Mouse (Mus musculus): ENCODE data around the gene Cd38. TPM values are rescaled to one million over a fixed set of nuclear protein-coding genes. Genes with fewer than 3 reads are reported as not detected.

The Cd38 gene
- total RNA-seq, 2 experiments from 2014 or later: 4.9 to 5.7 TPM

DNA sequence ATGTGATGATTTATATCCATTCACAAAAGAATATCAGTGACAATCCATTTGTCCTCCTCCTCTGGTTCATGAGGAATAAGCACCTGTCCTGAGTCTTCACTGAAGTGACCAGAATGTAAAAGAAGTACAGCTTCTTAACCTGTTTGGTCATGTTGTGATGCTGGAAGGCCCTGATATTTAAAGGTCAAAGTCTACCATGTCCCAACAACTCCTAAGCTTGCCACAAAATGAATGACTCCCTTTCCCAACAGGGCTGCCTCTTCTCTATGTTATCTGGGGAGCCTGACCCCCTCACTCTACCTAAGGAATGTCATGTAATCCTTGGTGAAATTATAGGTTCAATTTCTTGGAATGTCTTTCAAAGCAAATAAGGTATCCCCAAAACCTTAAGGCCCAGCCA is 59.4 kb downstream of the Cd38 start:
- DNase-seq (ENCODE audit: low spot score in 2 of 2): no peak

GRCm38 (mm10) chr5:43933269-43933668 is 64.9 kb downstream of the Cd38 start:
- DNase-seq (ENCODE audit: low spot score in 2 of 2): no peak

DNA sequence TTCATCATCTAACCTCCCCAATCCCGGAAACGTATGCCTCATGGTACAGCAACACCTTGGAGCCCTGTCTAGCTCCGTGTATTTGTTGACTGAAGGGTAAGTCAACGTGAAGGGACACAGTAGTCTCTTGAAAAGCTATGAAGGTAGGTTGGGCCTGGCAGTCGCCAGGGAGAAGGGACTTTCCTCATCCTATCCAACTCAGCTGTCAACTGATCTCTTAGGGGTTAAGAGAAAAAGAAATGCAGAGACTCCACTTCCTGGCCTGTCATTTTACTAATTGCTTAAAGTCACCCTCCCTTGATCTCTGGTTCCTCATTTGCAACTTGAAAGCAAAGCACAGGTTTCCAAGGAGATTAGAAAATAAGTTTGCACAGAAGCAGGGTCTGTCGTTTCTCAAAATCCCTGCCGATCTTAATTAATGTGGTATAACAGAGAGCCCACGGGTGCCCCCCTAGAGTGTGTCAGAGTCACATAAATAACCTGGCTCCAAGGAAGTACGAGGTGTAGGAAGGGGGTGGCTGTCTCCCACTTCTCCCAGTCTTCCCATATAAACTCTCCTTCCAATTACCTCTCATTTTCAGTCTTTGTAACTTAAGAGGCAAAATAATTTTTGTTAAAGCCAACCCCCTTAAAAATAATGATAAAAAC is 79.1 kb downstream of the Cd38 start:
- DNase-seq (ENCODE audit: low spot score in 2 of 2): no peak

GRCm38 (mm10) chr5:43948111-43948743 is 79.9 kb downstream of the Cd38 start:
- peak; percentile 18 to 24 for DNase-seq (ENCODE audit: low spot score in 2 of 2)

DNA sequence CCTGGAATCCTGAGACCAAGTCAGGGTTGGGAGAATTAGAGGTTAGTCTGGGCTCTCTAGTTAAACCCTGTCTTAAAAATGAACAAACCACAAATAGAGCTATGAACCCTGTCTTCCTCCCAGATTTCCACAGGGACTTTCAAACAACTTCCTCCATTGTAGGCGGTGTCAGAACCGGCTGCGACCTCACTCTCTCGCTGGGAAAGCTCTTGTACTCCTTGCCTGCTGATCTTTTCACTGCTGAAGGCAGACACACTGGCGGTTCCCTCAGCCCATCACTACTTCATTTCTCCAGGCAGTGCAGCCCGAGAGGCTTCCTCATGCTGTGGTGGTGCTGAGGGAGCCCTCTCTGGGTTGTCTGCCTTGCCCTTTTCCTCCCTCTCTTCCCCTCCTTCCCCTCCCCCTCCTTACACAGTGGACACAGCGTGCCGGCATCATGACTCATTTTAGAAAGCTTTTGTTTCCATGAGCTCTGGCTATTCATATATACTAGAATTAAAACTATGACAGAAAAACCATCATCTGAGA is 80.5 kb downstream of the Cd38 start:
- DNase-seq (ENCODE audit: low spot score in 2 of 2): peak in 1 of 2 experiments; percentile 10

DNA sequence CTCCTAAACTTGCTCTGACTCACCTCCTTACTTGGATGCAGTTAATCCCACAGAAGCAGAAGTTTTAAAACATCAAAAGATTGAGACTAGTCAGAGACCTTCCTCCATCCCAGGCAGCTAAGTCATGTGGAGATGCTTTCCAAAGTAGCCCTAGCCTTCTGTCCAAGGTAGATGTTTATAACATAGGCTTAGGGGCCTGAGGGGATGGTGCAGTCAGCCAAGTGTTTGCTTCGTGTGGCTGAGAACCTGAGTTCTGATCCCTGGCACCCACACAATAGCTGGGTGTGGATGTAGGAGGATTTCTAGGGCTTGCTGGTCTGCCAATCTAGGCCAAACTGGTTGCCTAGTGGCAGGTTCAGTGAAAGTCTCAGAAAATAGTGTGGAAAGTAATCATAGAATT is 84.9 kb downstream of the Cd38 start:
- no peak for DNase-seq (ENCODE audit: low spot score in 2 of 2)

DNA sequence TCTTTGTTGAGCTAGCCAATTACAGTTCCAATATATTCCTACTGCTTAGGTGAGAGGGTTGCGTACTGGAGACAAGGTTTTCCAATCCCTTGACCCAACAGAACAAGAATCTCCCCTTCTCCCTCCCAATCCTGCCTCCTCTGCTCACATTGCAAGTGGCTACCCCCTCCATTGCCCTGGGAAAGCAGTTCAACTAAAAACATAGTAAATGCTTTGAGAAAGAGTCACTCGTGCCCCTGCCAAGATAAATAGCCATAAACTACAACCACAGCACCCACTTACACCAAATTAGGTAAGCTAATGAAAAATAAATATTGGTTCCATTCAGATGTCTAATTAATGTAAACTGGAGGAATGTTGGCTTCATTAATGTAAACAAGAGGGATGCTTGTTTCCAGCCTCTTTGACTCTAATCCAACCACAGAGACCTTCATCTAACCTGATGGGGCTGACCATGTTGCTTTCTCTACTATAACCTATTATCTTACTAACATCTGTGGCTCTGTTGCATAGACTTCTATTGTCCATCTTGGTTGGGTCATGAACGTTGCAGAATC is 91.6 kb downstream of the Cd38 start:
- no peak for DNase-seq (ENCODE audit: low spot score in 2 of 2)

- no peak for DNase-seq (ENCODE audit: low spot score in 2 of 2)
These were observed 92.7 kb downstream of the Cd38 start for GRCm38 (mm10) chr5:43961056-43961455.

Other genes starting within 250 kb of the Cd38 start
- gene Cc2d2a, start 206.2 kb upstream of the Cd38 start, total RNA-seq (2021): 10 to 100 TPM; 15.3 to 17.5 TPM
- under 1 TPM; 0.25 to 0.36 TPM for gene Bst1, start 49.7 kb upstream of the Cd38 start, total RNA-seq (2021)
- 10 to 100 TPM; 32.4 to 35.5 TPM for gene Fbxl5, start 46.9 kb upstream of the Cd38 start, total RNA-seq (2021)
- gene Gm7879, start 44.6 kb downstream of the Cd38 start, total RNA-seq (2021): 10 to 100 TPM in 1 of 2 experiments, 1 to 10 TPM in 1; 7.9 to 10.3 TPM
- not detected for gene Fgfbp1, start 113.2 kb downstream of the Cd38 start, total RNA-seq (2021)
- 10 to 100 TPM; 17.4 to 20.5 TPM for gene Prom1, start 233.5 kb downstream of the Cd38 start, total RNA-seq (2021)